Mouse (Mus musculus) 3134 (cell line): ENCODE measurements at regions not wholly inside any gene's neighbourhood (a gene's known extent, or its start where the extent isn't known, plus 50 kb on each side); places are given as distances from the start of the nearest gene placed in this dataset.
"Not testable (repeated sequence)": the region's sequence is repeated elsewhere in the genome, so short reads cannot be mapped to it uniquely, and the experiment has no call there.

ENCODE experiments used
- DNase-seq: peaks from one replicate; pipeline ENCODE4 v3.0.0-alpha.2; 2011; ENCODE audit warnings: low spot score; ENCODE audit not compliant: insufficient read length; ENCODE audit errors: extremely low read depth

DNA sequence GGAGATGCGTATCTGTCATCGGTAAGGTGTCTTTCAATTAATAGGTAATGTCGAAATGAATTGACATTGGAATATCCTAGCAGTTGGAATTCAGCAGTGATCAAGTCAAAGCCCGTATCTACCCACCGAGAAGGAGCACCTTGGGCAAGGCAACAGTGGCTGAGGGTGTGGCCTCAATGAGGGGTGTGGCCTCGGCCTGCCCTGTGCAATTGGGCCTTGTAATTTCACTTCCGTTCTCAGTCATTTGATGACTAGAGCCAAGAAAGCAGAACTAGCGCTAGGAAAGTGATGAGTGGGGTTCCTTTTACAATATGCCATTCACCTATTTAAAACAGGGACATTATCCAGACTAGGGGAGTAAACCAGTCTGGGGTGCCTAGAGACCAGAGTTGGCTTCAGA lies 77.6 kb downstream of the Elovl4 start:
- DNase-seq, result no peak

DNA sequence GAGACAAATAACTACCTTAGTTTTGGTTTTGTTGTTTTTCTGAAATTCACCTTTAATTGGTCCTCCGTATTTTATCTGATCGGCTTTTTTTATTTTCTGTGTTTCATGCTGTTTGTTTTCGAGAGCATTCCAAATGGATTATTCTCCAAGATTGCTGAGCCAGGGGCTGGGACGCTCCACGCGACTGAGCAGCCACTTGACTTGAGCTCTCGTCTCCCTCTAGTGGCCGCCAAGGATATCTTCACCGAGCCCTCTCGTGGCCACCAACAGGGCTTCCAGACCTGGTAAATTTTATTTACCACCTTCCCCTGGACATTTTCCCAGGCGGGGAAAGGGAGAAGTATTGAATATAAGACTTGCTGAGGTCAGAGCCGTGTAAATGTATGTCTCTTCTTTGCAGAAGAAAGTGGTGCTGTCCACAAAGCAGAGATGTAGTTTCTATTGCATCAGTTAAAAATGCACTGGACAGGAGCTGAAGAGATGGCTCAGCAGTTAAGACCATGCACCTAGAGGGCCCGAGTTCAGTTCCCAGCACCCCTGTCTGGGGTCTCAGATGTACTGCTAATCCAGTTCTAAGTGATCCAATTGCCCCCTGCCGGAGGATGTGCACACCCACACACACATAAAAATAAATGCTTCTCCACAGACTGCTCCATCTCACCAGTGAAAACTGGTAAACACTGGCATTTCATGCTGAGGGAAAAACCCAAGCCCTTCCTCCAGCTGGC lies 78.5 kb downstream of the Elovl4 start:
- DNase-seq, result peak; percentile 7

DNA sequence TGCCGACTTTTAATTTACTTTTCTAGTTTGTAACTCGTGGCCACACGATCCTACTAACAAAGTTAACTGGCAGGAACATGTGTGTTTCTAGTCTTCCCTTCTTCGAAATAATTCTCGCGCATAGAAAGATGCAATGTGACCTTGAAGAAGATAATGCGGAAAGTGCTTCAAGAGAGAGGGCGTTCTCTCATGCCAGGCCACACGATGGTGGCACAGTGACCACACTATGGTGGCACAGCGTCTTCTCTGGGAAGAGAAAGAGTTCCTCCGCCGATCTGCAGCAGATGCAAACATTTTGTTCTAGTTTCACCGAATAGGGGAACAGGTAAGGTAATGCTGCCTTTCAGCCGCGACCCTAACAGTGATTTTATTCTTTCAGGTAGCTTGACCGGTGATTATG lies 79.1 kb downstream of the Elovl4 start:
- DNase-seq, result no peak

DNA sequence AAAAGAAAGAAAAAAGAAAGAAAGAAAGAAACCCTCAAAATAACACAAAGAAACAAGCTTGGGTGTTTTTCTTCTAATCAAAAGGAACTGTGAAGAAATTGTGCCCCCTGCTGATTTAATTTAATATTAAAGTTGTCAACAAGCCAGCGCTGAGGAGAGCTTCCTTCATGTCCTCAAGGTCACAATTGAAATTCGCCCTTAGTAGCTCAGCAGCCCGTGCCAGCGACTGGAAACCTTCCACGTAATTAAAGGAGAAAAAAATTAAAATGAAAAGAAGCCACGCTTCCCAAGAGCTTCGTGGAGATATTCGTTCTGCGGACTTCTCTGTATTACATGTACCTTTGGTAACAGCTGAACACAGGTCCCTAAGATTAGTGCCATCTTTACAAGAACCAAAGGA lies 80.0 kb downstream of the Elovl4 start:
- no peak for DNase-seq

DNA sequence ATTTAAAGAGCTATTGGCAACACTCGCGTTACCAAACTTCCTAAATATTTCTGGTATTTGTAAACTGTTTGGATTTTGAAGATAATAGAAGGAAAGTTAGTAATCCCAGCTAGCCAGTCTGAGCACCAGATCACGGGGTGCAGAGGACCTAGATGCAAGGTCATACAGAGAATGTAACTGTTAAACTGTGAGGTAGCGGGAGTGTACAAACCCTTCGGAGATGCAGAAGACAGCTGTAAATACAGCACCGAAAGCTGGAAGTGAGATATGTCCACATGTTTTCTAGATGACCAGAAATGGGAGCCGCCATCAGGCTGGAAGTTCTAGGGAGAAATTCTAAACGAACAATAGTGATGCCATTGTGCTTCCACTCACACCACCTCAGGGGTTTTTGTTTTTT lies 80.5 kb downstream of the Elovl4 start:
- DNase-seq, result no peak

DNA sequence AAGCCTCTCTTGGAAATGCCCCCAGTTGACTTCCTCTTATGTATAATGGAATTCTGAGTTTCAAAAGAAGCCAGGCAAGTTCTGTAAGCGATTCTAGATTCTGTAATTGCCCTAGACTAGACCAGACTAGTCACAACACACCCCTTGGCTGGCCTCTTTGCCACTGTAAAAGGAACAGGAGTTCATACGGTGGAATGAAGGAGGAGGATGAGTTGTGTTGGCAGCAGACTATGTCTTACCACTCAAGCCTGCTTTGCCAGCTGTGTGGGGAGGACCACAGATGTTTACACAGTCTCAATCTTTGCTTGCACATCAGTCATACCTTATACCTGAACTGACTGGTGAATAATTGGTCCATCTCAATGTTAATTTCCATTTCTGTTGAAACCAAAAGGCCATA lies 85.1 kb downstream of the Elovl4 start:
- no peak for DNase-seq

DNA sequence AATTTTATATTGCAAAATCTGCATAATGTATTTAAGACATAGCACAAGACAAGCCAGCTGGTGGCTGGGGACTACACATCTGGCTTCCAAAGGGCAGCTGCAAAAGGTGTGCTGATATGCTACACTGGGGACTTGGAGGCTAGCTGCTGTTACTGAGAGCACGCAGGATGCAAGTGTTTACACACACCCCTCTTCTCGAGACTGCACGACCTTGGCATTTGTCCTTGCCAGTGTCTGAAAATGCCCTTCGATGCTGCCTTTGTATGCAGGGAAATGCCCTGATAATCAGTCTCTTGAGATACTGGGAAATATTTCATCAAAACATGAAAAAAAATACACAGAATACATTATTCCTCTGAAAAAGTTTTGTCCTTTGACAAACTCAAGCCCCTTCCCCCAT lies 86.3 kb downstream of the Elovl4 start:
- no peak for DNase-seq

DNA sequence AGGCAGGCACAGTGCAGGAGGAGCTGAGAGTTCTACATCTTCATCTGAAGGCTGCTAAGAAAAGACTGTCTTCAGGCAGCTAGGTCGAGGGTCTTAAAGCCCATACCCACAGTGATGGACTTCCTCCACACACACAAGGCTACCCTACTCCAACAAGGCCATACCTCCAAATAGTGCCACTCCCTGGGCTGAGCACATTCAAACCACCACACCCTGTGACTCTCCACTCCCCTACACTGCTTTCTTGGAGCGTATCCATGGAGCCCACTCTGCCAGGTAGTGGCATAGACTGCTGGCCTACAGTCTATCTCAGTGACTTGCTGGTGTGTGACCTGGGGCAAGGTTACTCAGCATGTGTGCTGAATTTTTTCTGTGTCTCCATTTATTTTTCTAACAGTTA lies 88.0 kb downstream of the Elovl4 start:
- DNase-seq, result not testable (repeated sequence)

DNA sequence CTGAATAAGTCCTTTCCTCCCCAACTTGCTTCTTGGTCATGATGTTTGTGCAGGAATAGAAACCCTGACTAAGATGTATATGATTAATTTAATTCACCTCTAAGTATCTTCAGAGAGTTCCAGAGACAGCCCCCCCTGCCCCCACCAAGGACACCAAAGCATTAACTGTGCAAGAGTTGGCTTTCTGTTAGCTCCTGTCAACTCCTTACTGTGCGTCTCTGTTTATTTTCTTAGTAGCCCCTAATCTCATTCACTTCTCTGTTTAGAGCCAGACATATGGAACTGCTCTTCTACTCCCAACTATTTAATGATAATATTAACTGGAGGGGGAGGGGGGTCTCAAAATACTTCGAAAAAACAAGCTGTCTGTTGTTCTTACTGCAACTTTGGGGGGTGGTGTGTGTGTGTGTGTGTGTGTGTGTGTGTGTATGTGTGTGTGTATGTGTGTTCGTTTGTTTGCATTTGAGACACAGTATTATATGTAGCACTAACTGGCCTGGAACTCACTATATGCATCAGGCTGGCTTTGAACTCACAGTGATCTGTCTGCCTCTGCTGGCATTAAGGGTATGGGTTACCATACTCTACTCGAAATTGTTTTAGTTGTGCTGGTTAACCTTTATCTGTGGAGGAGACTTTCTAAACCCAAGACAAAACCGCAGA lies 89.8 kb downstream of the Elovl4 start:
- no peak for DNase-seq

DNA sequence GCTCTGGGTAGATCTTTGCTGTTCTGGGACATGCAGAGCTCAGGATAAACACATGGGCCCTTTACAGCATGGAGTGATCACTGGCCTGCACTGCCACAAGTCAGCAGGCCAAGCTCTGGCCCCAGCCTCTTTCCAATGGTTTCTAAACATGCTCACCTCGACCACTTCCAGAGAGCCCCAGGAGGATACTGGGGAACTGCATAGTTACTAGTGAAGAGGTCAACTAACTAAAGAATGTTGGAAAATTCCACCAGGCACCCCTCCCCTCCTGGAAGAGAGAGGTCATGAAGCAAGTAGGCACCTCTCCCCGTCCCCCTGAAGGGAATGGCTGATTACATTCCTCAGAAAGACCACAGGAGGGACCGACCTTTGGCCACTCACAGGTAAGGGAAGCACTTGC lies 98.7 kb downstream of the Elovl4 start:
- no peak for DNase-seq

DNA sequence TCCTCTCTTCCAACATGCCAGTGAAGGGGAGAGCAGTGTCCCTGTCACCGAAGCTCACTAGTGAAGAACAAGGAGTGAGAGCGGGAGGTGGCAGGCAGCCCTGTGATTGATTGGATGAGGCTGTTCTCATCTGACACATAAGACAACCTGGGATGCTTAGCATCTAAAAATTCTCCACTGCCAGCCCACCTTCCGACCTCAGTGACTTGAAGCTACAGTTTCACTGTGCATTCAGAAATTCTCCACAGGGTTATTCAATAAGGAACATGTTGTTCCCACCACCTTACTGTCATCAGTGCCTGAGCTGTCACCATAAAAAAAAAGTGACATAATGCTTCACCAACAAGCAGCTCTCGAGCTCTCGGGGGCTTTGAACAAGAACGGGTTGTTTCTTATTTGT lies 100.0 kb downstream of the Elovl4 start:
- DNase-seq, result no peak

DNA sequence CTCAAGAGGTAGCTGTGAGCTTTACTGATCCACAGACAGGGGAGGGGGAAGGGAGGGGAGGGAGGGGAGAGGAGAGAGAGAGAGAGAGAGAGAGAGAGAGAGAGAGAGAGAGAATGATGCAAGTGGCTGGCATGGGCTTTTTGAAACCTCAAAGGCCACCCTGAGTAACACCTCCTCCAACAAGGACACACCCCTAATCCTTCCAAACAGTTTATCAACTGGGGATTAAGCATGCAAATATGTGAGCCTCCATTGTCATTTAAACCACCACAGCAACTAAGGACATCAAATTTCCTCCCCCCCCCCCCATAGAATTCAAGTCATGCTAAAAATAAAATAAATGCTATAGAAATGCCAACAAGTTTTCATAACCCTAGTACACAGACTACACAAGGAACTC lies 101.9 kb downstream of the Elovl4 start:
- DNase-seq, result no peak

DNA sequence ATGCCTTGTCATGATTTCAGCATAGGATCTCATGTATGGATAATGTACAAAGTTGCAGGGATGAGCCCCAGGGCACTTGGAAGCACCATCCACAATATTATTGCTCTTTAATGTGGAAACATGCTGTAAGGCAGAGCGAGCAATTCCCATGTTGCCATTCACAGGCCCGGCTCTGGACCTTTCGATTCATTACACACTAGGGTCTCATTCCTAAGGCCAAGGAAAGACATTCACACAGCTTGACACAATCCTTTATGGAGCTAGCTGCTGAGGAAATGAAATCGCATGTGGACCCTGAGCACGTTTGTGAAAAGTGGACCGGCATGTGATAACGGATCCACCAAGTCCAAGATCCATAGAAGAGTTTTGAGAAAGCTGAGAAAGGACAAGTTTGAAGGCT lies 105.2 kb downstream of the Elovl4 start:
- no peak for DNase-seq

DNA sequence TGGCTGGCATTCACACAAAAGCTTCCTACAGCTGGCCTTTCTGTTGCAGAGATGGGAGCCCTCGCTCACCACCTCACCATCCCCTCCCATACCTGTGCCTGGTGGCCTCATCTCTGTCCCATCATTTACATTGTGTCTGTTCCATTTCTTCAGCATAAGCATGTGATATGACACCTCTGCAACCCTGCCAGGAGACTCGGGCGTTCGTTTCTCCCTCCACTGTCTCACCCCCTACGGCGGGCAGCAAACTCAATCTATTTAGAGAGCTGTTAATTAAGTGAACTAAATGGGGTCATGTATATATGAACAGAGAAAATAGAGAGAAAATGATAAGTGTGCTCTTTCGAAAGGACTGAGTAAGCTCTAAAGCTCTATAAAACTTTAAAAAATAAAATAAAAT lies 106.0 kb downstream of the Elovl4 start:
- no peak for DNase-seq

DNA sequence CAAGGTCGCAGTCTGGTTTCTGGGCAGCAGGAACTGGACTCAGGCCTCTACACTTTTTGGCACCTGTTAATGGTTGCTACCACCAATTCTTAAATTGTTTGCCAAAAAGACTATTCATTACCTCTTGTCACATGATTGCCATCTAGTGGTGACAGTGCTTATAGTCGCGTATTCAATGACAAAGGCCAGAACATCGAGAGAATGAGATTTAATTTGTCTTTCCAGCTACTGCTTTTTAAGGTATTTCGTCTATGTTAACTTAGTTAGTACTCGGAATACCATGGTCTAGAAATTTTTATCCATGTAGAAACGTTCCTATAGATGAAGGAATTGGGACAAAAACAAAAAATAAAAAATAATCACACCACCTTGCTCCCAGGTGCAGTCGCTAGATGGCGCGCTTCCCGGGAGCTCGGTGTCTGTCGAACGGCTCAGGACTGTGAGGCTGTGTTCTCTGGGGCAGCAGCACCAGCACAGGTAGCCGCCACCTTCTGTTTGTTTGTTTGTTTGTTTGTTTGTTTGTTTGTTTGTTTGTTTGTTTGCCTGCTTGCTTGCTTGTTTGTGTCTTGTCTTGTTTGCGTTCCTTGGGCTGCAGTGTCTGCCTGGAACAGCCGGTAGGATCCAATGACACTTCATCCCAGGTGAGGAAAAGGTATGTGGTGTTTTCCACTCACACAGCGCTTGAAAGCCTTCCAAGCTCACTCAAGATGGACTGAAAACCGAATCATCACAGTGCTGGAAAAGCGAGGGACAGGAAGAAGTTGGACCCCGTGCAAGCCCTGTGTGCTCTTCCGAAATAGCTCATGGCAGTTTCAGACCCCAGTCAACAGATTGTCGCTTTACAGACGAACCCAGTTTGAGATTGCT lies 114.5 kb downstream of the Elovl4 start:
- DNase-seq, result peak; percentile 21
